Mouse (Mus musculus) layer of hippocampus, adult 11-12 months (tissue): ENCODE data around the gene Cd83.
A peak's percentile ranks its signal among the peaks of the same experiment; 100 is the strongest.

Experiments used
- DNase-seq: peaks from one replicate; pipeline ENCODE4 v3.0.0; 2022; ENCODE audit warnings: low spot score

The Cd83 gene

GRCm38 (mm10) chr13:43774605-43775426, 9.8 kb upstream of the Cd83 start:
- no peak for DNase-seq

- DNase-seq: no peak
These were observed 9.2 kb upstream of the Cd83 start for GRCm38 (mm10) chr13:43775427-43775733.

- no peak for DNase-seq
These were observed 7.1 kb upstream of the Cd83 start for GRCm38 (mm10) chr13:43777321-43778002.

- DNase-seq: no peak
These were observed 6.4 kb upstream of the Cd83 start for GRCm38 (mm10) chr13:43778021-43778649.

GRCm38 (mm10) chr13:43778971-43779370, 5.6 kb upstream of the Cd83 start:
- no peak for DNase-seq

- no peak for DNase-seq
These were observed 4.5 kb upstream of the Cd83 start for GRCm38 (mm10) chr13:43780071-43780470.

GRCm38 (mm10) chr13:43785712-43786072, 1.1 kb downstream of the Cd83 start:
- DNase-seq: no peak

GRCm38 (mm10) chr13:43786171-43786795, 1.7 kb downstream of the Cd83 start:
- DNase-seq: no peak

- no peak for DNase-seq
These were observed 2.7 kb downstream of the Cd83 start for GRCm38 (mm10) chr13:43787262-43787661.

- no peak for DNase-seq
These were observed 3.5 kb downstream of the Cd83 start for GRCm38 (mm10) chr13:43788071-43788470.

- DNase-seq: peak; percentile 52
These were observed 4.5 kb downstream of the Cd83 start for GRCm38 (mm10) chr13:43788983-43789645.

GRCm38 (mm10) chr13:43790229-43791001, 5.8 kb downstream of the Cd83 start:
- DNase-seq: no peak

- peak; percentile 33 for DNase-seq
These were observed 10.8 kb downstream of the Cd83 start for GRCm38 (mm10) chr13:43795334-43795733.

GRCm38 (mm10) chr13:43798655-43799054, 14.1 kb downstream of the Cd83 start:
- no peak for DNase-seq

GRCm38 (mm10) chr13:43800136-43800535, 15.6 kb downstream of the Cd83 start:
- no peak for DNase-seq

GRCm38 (mm10) chr13:43801961-43802360, 17.4 kb downstream of the Cd83 start:
- no peak for DNase-seq

GRCm38 (mm10) chr13:43802361-43803137, 18.0 kb downstream of the Cd83 start:
- no peak for DNase-seq

- DNase-seq: no peak
These were observed 20.1 kb downstream of the Cd83 start for GRCm38 (mm10) chr13:43804648-43805047.

- DNase-seq: no peak
These were observed 20.7 kb downstream of the Cd83 start for GRCm38 (mm10) chr13:43805159-43805758.
